Mouse (Mus musculus) olfactory bulb, adult 2 months (tissue): Measurements from ENCODE around the gene Ceacam16. TPM values are rescaled to one million over a fixed set of nuclear protein-coding genes. Genes with fewer than 3 reads are reported as not detected.

Source experiments
- H3K27ac ChIP-seq: fragments of 200-500 bp; 2 replicates; pipeline ENCODE4 v1.5.1; 2012; ENCODE audit warnings: low read depth, low read length; ENCODE audit not compliant: insufficient read depth
- H3K4me1 ChIP-seq: fragments of 200-500 bp; 2 replicates; pipeline ENCODE4 v1.6.1; 2012; ENCODE audit warnings: low read length; ENCODE audit not compliant: control insufficient read depth, insufficient read depth
- H3K4me3 ChIP-seq: fragments of 200-500 bp; 2 replicates; pipeline ENCODE4 v1.5.1; 2012; ENCODE audit warnings: mild to moderate bottlenecking, low read depth, low read length, moderate library complexity; ENCODE audit not compliant: insufficient read depth
- CTCF ChIP-seq: fragments of 200-500 bp; IDR thresholded peaks from 2 replicates; pipeline ENCODE4 v1.5.1; 2012; ENCODE audit warnings: low read depth, mild to moderate bottlenecking, low read length, moderate library complexity; ENCODE audit not compliant: insufficient read depth
- POLR2A ChIP-seq: fragments of 200-500 bp; IDR thresholded peaks from 2 replicates; pipeline ENCODE4 v1.6.1; 2012; ENCODE audit warnings: mild to moderate bottlenecking, low read depth, low read length, moderate library complexity; ENCODE audit not compliant: insufficient read depth
- WGBS: fragments of 180-500 bp; shearing (Covaris S2); methylation state at CpG from one replicate; pipeline ENCODE4 v1.1.7; 2018; 5-methylcytosine and 5-hydroxymethylcytosine counted together
- polyA plus RNA-seq: library from polyadenylated mRNA; stranded (reverse); fragments of >200 nt; gene quantifications from 2 replicates; pipeline ENCODE4 v1.2.4, GENCODE M21; 2012; ENCODE audit warnings: low replicate concordance; ENCODE audit not compliant: missing spikeins, insufficient read depth, insufficient read length

Ceacam16 gene
- polyA plus RNA-seq, 1 experiment = not detected

DNA sequence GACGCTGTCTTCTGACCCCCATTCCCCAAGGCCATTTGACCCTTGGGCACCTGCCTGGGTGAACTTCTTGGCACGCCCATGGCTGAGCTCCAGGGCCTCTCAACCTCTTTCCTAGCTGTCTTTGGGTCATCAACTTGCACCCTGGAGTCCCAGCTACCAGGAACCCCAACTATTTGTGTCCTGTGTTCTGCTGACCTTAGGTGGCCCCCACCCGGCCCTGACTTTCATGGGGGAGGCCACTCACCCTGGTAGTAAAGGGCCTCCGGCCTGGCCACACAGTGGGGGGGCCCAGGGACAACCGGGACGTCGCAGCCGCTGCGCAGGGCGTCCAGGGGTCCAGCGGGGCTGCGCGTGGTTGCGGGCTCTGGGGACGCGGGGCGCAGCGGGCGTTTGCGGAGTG lies 38.9 kb downstream of the Ceacam16 start:
- H3K27ac ChIP-seq = no peak overlapping the region
- 9% methylated on average over 20 of the region's 20 CpGs for WGBS
- peak overlapping the region; percentile 17; the same call in 1 of the 2 replicates for H3K4me3 ChIP-seq
- H3K4me1 ChIP-seq = peaks cover 19% of the 10 kb centered on the region
- TF ChIP-seq CTCF (no peak), POLR2A (no peak)

DNA sequence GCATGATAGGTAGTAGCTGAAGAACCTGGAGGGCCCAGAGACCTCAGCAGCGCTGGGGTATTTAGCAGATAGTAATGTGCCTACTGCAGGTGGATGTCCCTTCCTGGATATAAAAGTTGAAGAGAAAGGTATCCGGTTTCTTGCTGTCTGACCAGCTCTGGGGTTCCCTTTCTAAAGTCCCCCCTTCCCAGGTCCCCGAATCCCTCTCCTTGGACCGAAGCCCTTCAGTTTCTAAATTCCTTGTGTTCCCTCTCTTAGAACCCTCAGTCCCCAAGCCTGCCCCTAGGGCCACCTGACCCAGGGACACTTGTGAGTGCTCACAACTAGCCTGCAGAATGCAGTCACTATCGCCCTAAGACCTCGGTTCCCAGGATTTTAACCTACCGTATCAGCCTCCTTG lies 39.5 kb downstream of the Ceacam16 start:
- 75% methylated on average over 7 of the region's 7 CpGs for WGBS
- no peak for TF ChIP-seq CTCF
- no peak for TF ChIP-seq POLR2A
- H3K4me3 ChIP-seq = no peak overlapping the region
- H3K4me1 ChIP-seq = peaks cover 22% of the 10 kb centered on the region
- no peak overlapping the region for H3K27ac ChIP-seq

DNA sequence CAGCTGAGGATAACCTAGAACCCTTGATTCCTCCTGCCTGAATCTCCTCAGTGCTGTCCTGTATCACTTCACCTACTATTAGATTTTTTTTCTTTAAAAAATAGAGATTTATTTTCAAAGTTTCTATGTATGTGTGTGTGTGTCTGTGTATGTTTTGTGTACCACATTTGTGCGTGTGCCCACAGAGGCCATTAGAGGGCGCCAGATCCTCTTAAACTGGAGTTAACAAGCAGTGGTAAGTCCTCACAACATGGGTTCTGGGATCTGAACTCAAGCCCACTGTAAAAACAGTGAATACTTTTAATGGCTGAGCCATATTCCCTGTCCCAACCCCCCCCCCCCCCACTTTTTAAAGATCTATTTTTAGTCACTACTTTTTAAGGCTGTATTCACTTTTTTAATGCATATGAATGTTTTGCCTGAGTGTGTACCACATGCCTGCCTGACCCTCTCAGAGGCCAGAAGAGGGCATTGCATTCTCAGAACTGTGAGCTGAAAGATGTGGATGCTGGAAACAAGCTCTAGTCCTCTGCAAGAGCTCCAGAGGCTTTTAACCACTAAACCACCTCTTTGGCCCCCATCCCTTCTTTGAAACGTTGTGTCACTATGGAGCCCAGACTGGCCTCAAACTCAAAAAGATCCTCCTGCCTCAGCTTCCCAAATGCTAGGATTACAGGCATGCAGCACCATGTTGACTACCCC lies 40.6 kb downstream of the Ceacam16 start:
- Histone ChIP-seq H3K27ac (no peak overlapping the region), H3K4me1 (peaks cover 28% of the 10 kb centered on the region), H3K4me3 (no peak overlapping the region)
- TF ChIP-seq POLR2A = no peak
- TF ChIP-seq CTCF = no peak
- WGBS = 70% methylated on average over 3 of the region's 3 CpGs

- 94% methylated on average over 7 of the region's 7 CpGs for WGBS
- no peak overlapping the region for H3K27ac ChIP-seq
- H3K4me1 ChIP-seq = peaks cover 19% of the 10 kb centered on the region
- TF ChIP-seq POLR2A (no peak), CTCF (no peak)
- H3K4me3 ChIP-seq = no peak overlapping the region
These were observed 42.2 kb downstream of the Ceacam16 start for GRCm38 (mm10) chr7:19818875-19819274.

DNA sequence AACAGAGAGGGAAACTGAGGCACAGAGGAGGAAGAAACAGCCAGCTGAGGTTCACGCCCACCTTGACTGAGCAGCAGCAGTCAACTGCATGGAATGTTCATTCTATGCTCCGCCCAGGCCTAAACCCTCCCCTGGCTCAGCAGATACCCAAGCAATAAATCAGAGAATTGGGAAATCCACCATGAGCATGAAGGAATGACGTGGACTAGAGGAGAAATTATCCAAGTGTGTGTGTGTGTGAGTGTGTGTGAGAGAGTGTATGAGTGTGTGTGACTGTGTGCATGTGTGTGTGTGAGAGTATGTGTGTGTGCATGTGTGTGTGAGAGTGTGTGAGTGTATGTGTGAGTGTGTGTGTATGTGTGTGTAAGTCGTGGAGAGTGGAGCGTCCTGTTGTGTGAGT lies 42.7 kb downstream of the Ceacam16 start:
- TF ChIP-seq CTCF (no peak), POLR2A (no peak)
- Histone ChIP-seq H3K4me1 (peaks cover 18% of the 10 kb centered on the region), H3K27ac (no peak overlapping the region), H3K4me3 (no peak overlapping the region)
- WGBS = 90% methylated on average over 5 of the region's 5 CpGs

GRCm38 (mm10) chr7:19817382-19818105 lies 43.6 kb downstream of the Ceacam16 start:
- peaks cover 18% of the 10 kb centered on the region for H3K4me1 ChIP-seq
- no peak overlapping the region for H3K27ac ChIP-seq
- no peak overlapping the region for H3K4me3 ChIP-seq
- TF ChIP-seq POLR2A = no peak
- no peak for TF ChIP-seq CTCF
- 23% methylated on average over 15 of the region's 15 CpGs for WGBS

DNA sequence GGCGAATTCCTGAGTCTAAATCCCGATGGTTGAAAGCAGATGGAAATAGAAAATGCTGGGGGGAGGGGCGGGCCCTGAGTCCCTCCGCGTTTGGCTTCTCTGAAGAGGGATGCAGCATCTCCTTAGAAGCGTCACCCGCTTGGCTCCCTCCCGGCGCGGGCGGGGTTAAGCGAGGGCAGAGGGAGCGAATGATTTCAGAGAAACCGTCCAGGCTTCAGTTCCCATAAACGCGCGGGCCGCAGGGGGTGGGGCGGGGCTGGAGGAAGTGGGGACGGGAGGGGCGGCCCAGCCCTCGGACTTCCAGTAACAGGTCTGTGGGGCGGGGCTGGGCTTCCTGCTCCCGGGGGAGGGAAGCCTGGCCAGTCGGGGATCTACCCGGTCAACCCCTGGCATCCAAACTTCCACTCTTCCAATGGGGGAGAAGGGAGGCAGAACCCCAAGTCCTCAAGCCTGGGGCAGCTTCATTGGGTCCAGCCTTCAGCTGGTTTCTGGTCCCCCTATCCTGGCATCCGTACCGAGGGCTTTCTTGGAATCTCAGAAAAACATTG lies 44.8 kb downstream of the Ceacam16 start:
- H3K4me3 ChIP-seq = peak overlapping the region; percentile 36
- no peak overlapping the region for H3K27ac ChIP-seq
- H3K4me1 ChIP-seq = peaks cover 13% of the 10 kb centered on the region
- 1% methylated on average over 27 of the region's 28 CpGs for WGBS
- TF ChIP-seq CTCF = no peak
- no peak for TF ChIP-seq POLR2A

- WGBS = 17% methylated on average over 17 of the region's 17 CpGs
- Histone ChIP-seq H3K4me3 (peak overlapping the region; percentile 36), H3K27ac (no peak overlapping the region), H3K4me1 (peaks cover 18% of the 10 kb centered on the region)
- TF ChIP-seq POLR2A (no peak), CTCF (no peak)
These were observed 45.5 kb downstream of the Ceacam16 start for GRCm38 (mm10) chr7:19815296-19816223.

DNA sequence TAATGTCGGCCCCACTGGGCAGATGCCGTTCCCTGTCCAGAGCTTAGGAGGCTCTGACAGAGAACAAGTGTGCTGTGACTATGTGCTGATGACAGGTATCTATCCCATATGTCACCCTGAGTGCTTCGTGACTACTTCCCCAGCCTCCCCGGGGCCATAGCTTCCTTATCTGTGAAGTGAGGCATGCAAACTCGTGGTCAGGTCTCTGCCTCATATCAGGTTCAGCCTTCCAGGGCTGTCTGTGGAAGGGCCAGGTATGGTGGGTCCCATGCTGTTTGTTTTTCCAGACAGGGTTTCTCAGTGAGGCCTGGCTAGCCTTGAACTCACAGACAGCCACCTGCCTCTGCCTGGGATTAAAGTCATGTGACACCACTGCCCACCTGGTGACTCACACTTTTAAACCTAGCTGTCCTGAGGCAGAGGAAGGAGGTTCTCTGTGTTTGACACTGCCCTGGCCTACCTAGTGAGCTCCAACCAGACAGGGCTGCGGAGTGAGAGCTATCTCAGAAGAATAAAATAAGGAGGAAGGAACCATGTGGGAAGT lies 47.4 kb downstream of the Ceacam16 start:
- 90% methylated on average over 6 of the region's 6 CpGs for WGBS
- no peak overlapping the region for H3K4me3 ChIP-seq
- TF ChIP-seq POLR2A (no peak), CTCF (no peak)

More for the DNA sequence above, 47.4 kb downstream of the Ceacam16 start:
- H3K27ac ChIP-seq = no peak overlapping the region
- peaks cover 23% of the 10 kb centered on the region for H3K4me1 ChIP-seq
